Mouse (Mus musculus) kidney, adult 2 months (tissue): ENCODE results near the gene B3gnt8. TPM values are rescaled to one million over a fixed set of nuclear protein-coding genes. Genes with fewer than 3 reads are reported as not detected.

Source experiments
- DNase-seq: peaks from one replicate; pipeline ENCODE4 v3.0.0; 2021
- H3K27ac ChIP-seq: fragments of 200-500 bp; 2 replicates; pipeline ENCODE4 v1.5.1; 2012; ENCODE audit warnings: low read depth, low read length, control low read depth, inconsistent platforms; ENCODE audit not compliant: insufficient read depth
- H3K27me3 ChIP-seq: fragments of 200-500 bp; replicated peaks from 2 replicates; pipeline ENCODE4 v1.6.1; 2012; ENCODE audit warnings: mild to moderate bottlenecking, moderate library complexity, low read length, inconsistent platforms; ENCODE audit not compliant: control insufficient read depth, insufficient read depth
- H3K36me3 ChIP-seq: fragments of 200-500 bp; 2 replicates; pipeline ENCODE4 v1.6.1; 2012; ENCODE audit warnings: mild to moderate bottlenecking, moderate library complexity, low read length, inconsistent platforms; ENCODE audit not compliant: control insufficient read depth, insufficient read depth
- H3K4me1 ChIP-seq: fragments of 200-500 bp; 2 replicates; pipeline ENCODE4 v1.6.1; 2011; ENCODE audit warnings: low read length; ENCODE audit not compliant: control insufficient read depth, insufficient read depth
- H3K4me3 ChIP-seq: fragments of 200-500 bp; 2 replicates; pipeline ENCODE4 v1.5.1; 2011; ENCODE audit warnings: mild to moderate bottlenecking, low read depth, low read length, control low read depth; ENCODE audit not compliant: insufficient read depth
- CTCF ChIP-seq: fragments of 200-500 bp; conservative IDR thresholded peaks from 2 replicates; pipeline ENCODE4 v1.5.1; 2011; ENCODE audit warnings: low read depth, mild to moderate bottlenecking, control low read depth, low read length, moderate library complexity, mixed read lengths; ENCODE audit not compliant: insufficient read depth, insufficient read length
- POLR2A ChIP-seq: fragments of 200-500 bp; IDR thresholded peaks from one replicate; pipeline ENCODE4 v1.6.1; 2011; ENCODE audit warnings: low read depth, low read length, control low read depth
- WGBS: fragments of 180-500 bp; shearing (Covaris S2); methylation state at CpG from one replicate; pipeline ENCODE4 v1.1.7; 2018; 5-methylcytosine and 5-hydroxymethylcytosine counted together
- polyA plus RNA-seq: library from polyadenylated mRNA; depleted of rRNA; stranded (reverse); fragments of >200 nt; gene quantifications from 2 replicates; pipeline ENCODE4 v1.2.3, GENCODE M21; 2012; rRNA removed

B3gnt8 gene
- polyA plus RNA-seq, 1 experiment = 9.6 TPM

- Histone ChIP-seq H3K36me3 (no peaks in the 10 kb centered on the region), H3K27me3 (no peaks in the 10 kb centered on the region), H3K4me1 (peaks cover 4% of the 10 kb centered on the region; the same call in 1 of the 2 replicates), H3K27ac (peak within 1 kb of the TSS; percentile 88), H3K4me3 (peak within 1 kb of the TSS; percentile 80)
- DNase-seq = peak; percentile 98
- WGBS = under 1% methylated on average over 46 of the region's 46 CpGs
- TF ChIP-seq CTCF (no peak), POLR2A (peak; percentile 34)
Measured at GRCm38 (mm10) chr7:25680514-25681258, 54.2 kb downstream of the B3gnt8 start, which contains the start of gene B9d2. Gene B9d2, plus strand, starts transcription at chr7:25680780.

- H3K4me3 ChIP-seq = no peak overlapping the region
- WGBS = 47% methylated on average over 15 of the region's 15 CpGs
- H3K27ac ChIP-seq = no peak overlapping the region
- DNase-seq = no peak
- peaks cover 12% of the 10 kb centered on the region; the same call in 1 of the 2 replicates for H3K4me1 ChIP-seq
- no peaks in the 10 kb centered on the region for H3K36me3 ChIP-seq
- no peak for TF ChIP-seq CTCF
- H3K27me3 ChIP-seq = no peaks in the 10 kb centered on the region
Measured at GRCm38 (mm10) chr7:25681341-25682231, 55.1 kb downstream of the B3gnt8 start.

- Histone ChIP-seq H3K27me3 (no peaks in the 10 kb centered on the region), H3K36me3 (no peaks in the 10 kb centered on the region), H3K4me3 (no peak overlapping the region), H3K27ac (peak overlapping the region; percentile 32; the same call in 1 of the 2 replicates), H3K4me1 (peaks cover 12% of the 10 kb centered on the region; the same call in 1 of the 2 replicates)
- WGBS = 65% methylated on average over 7 of the region's 7 CpGs
- TF ChIP-seq POLR2A (no peak), CTCF (no peak)
- peak; percentile 56 for DNase-seq
Measured at GRCm38 (mm10) chr7:25683474-25684180, 57.2 kb downstream of the B3gnt8 start.

- WGBS = 91% methylated on average over 6 of the region's 6 CpGs
Measured at GRCm38 (mm10) chr7:25684659-25685058, 58.2 kb downstream of the B3gnt8 start.

More at GRCm38 (mm10) chr7:25684659-25685058, 58.2 kb downstream of the B3gnt8 start:
- H3K4me3 ChIP-seq = no peak overlapping the region
- TF ChIP-seq CTCF (no peak), POLR2A (no peak)
- no peaks in the 10 kb centered on the region for H3K27me3 ChIP-seq
- peaks cover 12% of the 10 kb centered on the region; the same call in 1 of the 2 replicates for H3K4me1 ChIP-seq
- H3K27ac ChIP-seq = no peak overlapping the region
- no peak for DNase-seq
- H3K36me3 ChIP-seq = no peaks in the 10 kb centered on the region

Other genes starting within 250 kb of the B3gnt8 start
- 63.4 and 63.8 TPM in 2 replicates for gene Lipe, start 227.9 kb upstream of the B3gnt8 start, polyA plus RNA-seq
- gene Cxcl17, start 213.8 kb upstream of the B3gnt8 start, polyA plus RNA-seq = 0.11 and 0.18 TPM in 2 replicates
- gene Ceacam1, start 149.1 kb upstream of the B3gnt8 start, polyA plus RNA-seq = 32.1 TPM in 2 replicates
- gene Ceacam2, start 86.8 kb upstream of the B3gnt8 start, polyA plus RNA-seq = 36.3 and 41.2 TPM in 2 replicates
- gene Erich4, start 10.8 kb upstream of the B3gnt8 start, polyA plus RNA-seq = 31.4 and 49.7 TPM in 2 replicates
- gene Dmac2, start 7.2 kb upstream of the B3gnt8 start, polyA plus RNA-seq = 114 and 134 TPM in 2 replicates
- 675 and 763 TPM in 2 replicates for gene Bckdha, start 32.3 kb downstream of the B3gnt8 start, polyA plus RNA-seq
- 64.9 and 70.1 TPM in 2 replicates for gene Exosc5, start 32.5 kb downstream of the B3gnt8 start, polyA plus RNA-seq
- gene Tmem91, start 48.5 kb downstream of the B3gnt8 start, polyA plus RNA-seq = 0.27 and 0.48 TPM in 2 replicates
- gene B9d2, start 54.1 kb downstream of the B3gnt8 start, polyA plus RNA-seq = 63.1 and 70.4 TPM in 2 replicates
- gene Tgfb1, start 60.3 kb downstream of the B3gnt8 start, polyA plus RNA-seq = 18.9 and 24.5 TPM in 2 replicates
- gene Ccdc97, start 92.4 kb downstream of the B3gnt8 start, polyA plus RNA-seq = 52.5 and 53.5 TPM in 2 replicates
- gene Hnrnpul1, start 128.1 kb downstream of the B3gnt8 start, polyA plus RNA-seq = 33.3 and 41.7 TPM in 2 replicates
- 31.0 and 36.1 TPM in 2 replicates for gene Axl, start 162.1 kb downstream of the B3gnt8 start, polyA plus RNA-seq
- gene Cyp2s1, start 190.3 kb downstream of the B3gnt8 start, polyA plus RNA-seq = 22.1 and 26.2 TPM in 2 replicates